Mouse (Mus musculus) small intestine, adult 10 weeks (tissue): ENCODE data around the gene Gm8720. TPM values are rescaled to one million over a fixed set of nuclear protein-coding genes. Genes with fewer than 3 reads are reported as not detected.

ENCODE experiments used
- polyA plus RNA-seq: library from polyadenylated mRNA; stranded (reverse); fragments of 350-450 nt; fragmentation: Illumina TruSeq; extraction: RNeasy Lipid Tissue Mini Kit (QIAGEN cat#74804); gene quantifications from one replicate; pipeline ENCODE4 v1.2.3, GENCODE M21; 2014; ENCODE audit warnings: low replicate concordance

Gm8720 gene
- polyA plus RNA-seq = not detected

DNA sequence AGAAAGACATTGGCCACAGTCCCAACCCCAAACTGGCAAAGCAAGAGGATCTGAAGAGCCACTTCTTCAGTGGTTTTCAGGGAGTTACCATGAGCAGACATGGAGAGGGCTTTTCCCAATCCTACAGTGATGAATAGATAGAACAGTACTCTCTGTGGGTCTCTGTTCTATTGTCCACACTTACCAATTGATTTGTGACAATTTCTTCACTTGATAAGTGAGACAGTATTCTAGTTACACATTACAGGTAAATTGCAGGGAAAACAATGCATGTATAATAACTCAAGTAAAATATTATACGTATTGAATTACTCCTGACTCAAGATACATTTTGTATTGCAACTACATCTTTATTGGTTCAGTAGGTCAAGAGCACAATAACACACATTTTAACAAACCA, at the start of gene Gm8720:
TSS of gene Gm8720 (minus strand) at position 101 of the 400 bp plus-strand sequence.

DNA sequence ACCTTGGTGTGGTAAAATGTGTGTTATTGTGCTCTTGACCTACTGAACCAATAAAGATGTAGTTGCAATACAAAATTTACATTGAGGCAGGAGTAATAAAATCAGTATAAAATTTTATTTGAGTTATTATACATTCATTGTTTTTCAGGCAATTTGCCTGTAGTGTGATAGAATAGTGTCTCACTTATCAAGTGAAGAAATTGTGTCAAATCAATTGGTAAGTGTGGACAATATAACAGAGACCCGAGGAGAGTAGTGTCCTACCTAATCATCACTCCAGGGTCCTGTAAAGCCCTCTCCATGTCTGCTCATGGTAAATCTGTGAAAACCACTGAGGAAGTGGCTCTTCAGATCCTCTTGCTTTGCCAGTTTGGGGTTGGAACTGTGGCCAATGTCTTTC, 12.0 kb downstream of the Gm8720 start, which contains the start of gene Vmn1r163:
TSS of gene Vmn1r163 (plus strand) at position 301 of the 400 bp plus-strand sequence.

DNA sequence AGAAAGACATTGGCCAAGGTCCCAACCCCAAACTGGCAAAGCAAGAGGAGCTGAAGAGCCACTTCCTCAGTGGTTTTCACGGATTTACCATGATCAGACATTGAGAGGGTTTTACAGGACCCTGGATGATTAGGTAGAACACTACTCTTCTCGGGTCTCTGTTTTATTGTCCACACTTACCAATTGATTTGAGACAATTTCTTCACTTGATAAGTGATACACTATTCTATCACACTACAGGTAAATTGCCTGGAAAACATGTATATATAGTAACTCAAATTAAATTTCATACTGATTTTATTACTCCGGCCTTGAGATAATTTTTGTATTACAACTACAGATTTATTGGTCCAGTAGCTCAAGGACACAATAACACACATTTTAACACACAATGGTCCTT, 47.4 kb downstream of the Gm8720 start, which contains the start of gene Gm4216:
TSS of gene Gm4216 (minus strand) at position 101 of the 400 bp plus-strand sequence.

Other genes with a start within 250 kb of the Gm8720 start
- not detected for gene Vmn1r159, start 223.9 kb downstream of the Gm8720 start, polyA plus RNA-seq
- gene Vmn1r160, start 196.2 kb downstream of the Gm8720 start, polyA plus RNA-seq = not detected
- gene Gm4214, start 82.8 kb downstream of the Gm8720 start, polyA plus RNA-seq = not detected
- not detected for gene Gm4216, start 47.5 kb downstream of the Gm8720 start, polyA plus RNA-seq
- gene Vmn1r163, start 11.9 kb downstream of the Gm8720 start, polyA plus RNA-seq = not detected
- gene Gm10662, start 77.0 kb upstream of the Gm8720 start, polyA plus RNA-seq = not detected
- gene Vmn1r165, start 149.9 kb upstream of the Gm8720 start, polyA plus RNA-seq = not detected
- not detected for gene Vmn1r166, start 184.2 kb upstream of the Gm8720 start, polyA plus RNA-seq
- gene Gm6902, start 211.4 kb upstream of the Gm8720 start, polyA plus RNA-seq = not detected
- not detected for gene Nlrp4e, start 233.7 kb upstream of the Gm8720 start, polyA plus RNA-seq